Mouse (Mus musculus) C2C12 (cell line): Measurements from ENCODE around the gene Vamp4. TPM values are rescaled to one million over a fixed set of nuclear protein-coding genes. Genes with fewer than 3 reads are reported as not detected.

ENCODE experiments used
- H3K27me3 ChIP-seq: one replicate; pipeline ENCODE4 v1.6.1; 2011; ENCODE audit not compliant: control insufficient read depth, insufficient read depth, insufficient read length
- H3K36me3 ChIP-seq: one replicate; pipeline ENCODE4 v1.6.1; 2011; ENCODE audit not compliant: control insufficient read depth, insufficient read depth
- H3K4me3 ChIP-seq: one replicate; pipeline ENCODE4 v1.5.1; 2011; ENCODE audit warnings: mild to moderate bottlenecking, control low read depth; ENCODE audit not compliant: poor library complexity, insufficient read depth, severe bottlenecking
- H3K79me2 ChIP-seq: one replicate; pipeline ENCODE4 v1.6.1; 2011; ENCODE audit not compliant: control insufficient read depth, insufficient read depth
- H3K79me3 ChIP-seq: one replicate; pipeline ENCODE4 v1.6.1; 2011; ENCODE audit warnings: low read depth, control low read depth
- H3ac ChIP-seq: one replicate; pipeline ENCODE3; 2011; ENCODE audit warnings: low read depth; ENCODE audit not compliant: control insufficient read depth, insufficient read length
- CEBPB ChIP-seq: IDR thresholded peaks from one replicate; pipeline ENCODE4 v1.6.1; 2011; ENCODE audit warnings: low read depth, mild to moderate bottlenecking, control low read depth, moderate library complexity
- CTCF ChIP-seq: IDR thresholded peaks from one replicate; pipeline ENCODE4 v1.5.1; 2011; ENCODE audit not compliant: control insufficient read depth, insufficient read depth, insufficient read length
- FOSL1 ChIP-seq: IDR thresholded peaks from one replicate; pipeline ENCODE4 v1.8.0; 2011; ENCODE audit warnings: mild to moderate bottlenecking, low read length; ENCODE audit not compliant: poor library complexity, insufficient read depth, severe bottlenecking
- MAX ChIP-seq: IDR thresholded peaks from one replicate; pipeline ENCODE4 v1.6.1; 2011; ENCODE audit warnings: mild to moderate bottlenecking, control low read depth
- MYOD1 ChIP-seq: IDR thresholded peaks from one replicate; pipeline ENCODE4 v1.6.1; 2011; ENCODE audit warnings: low read depth; ENCODE audit not compliant: control insufficient read depth, insufficient read length
- MYOG ChIP-seq: IDR thresholded peaks from one replicate; pipeline ENCODE4 v1.6.1; 2011; ENCODE audit not compliant: control insufficient read depth, insufficient read length; ENCODE audit errors: extremely low read depth
- USF1 ChIP-seq: IDR thresholded peaks from one replicate; pipeline ENCODE4 v1.6.1; 2011; ENCODE audit warnings: low read depth, mild to moderate bottlenecking, control low read depth, moderate library complexity
- polyA plus RNA-seq: library from polyadenylated mRNA; unstranded; fragments of >200 nt; fragmentation: generic; extraction: Trizol; gene quantifications from one replicate; pipeline ENCODE4 v1.2.1, GENCODE M21; 2012; ENCODE audit warnings: missing spikeins

Gene Vamp4
- polyA plus RNA-seq, 1 experiment: 12.3 TPM

DNA sequence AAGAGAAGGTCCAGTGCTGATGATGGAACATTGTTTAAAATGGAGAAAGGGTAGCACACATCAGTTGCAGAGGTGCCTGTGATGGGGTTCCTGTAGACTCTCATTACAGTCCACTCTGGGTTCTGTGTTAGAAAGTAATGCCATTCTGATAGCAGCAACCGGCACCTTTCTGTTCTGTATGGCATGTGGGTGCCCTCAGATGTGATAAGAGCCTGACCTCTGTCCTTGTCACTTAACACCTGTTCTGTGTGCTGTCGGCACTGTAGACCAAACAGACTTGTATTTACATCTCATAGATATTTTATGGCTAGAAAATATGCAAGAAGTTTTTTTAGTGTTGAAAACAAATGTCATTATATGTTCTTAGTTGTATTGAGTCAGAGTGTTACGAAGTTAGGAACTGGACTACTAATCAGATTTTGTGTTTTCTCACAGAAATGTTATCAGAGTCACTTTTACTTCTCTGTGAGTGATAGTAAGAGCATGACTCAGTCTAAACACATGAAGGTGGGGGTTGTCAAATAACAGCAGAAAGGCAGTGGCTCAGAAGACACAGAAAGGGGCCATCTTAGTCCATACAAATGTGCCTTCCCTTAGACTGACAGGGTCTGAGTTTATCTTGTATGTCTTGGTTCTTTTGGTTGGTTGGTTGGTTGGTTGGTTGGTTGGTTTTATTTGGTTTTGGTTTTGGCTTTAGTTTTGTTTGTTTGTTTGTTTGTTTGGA is 27.2 kb downstream of the Vamp4 start:
- Histone ChIP-seq H3K36me3 (peaks cover 39% of the 10 kb centered on the region), H3K79me3 (no peaks in the 10 kb centered on the region)
- TF ChIP-seq MYOD1: no peak
- TF ChIP-seq FOSL1: no peak
- no peak for TF ChIP-seq CEBPB
- TF ChIP-seq MAX: no peak
- TF ChIP-seq MYOG: no peak
- no peak for TF ChIP-seq USF1
- no peak for TF ChIP-seq CTCF

GRCm38 (mm10) chr1:162599617-162600016 is 29.3 kb downstream of the Vamp4 start:
- H3K36me3 ChIP-seq: peaks cover 35% of the 10 kb centered on the region
- TF ChIP-seq MAX (no peak), USF1 (no peak), MYOG (no peak), CTCF (no peak), FOSL1 (no peak), MYOD1 (no peak), CEBPB (no peak)

More for the DNA sequence above, 27.2 kb downstream of the Vamp4 start:
- no peak overlapping the region for H3ac ChIP-seq
- no peaks in the 10 kb centered on the region for H3K27me3 ChIP-seq
- no peaks in the 10 kb centered on the region for H3K79me2 ChIP-seq
- H3K4me3 ChIP-seq: no peak overlapping the region

GRCm38 (mm10) chr1:162601288-162601687 is 31.0 kb downstream of the Vamp4 start:
- Histone ChIP-seq H3K27me3 (no peaks in the 10 kb centered on the region), H3ac (no peak overlapping the region), H3K4me3 (no peak overlapping the region), H3K79me3 (no peaks in the 10 kb centered on the region), H3K36me3 (peaks cover 25% of the 10 kb centered on the region), H3K79me2 (no peaks in the 10 kb centered on the region)
- no peak for TF ChIP-seq USF1
- no peak for TF ChIP-seq FOSL1
- no peak for TF ChIP-seq CTCF
- TF ChIP-seq MYOD1: no peak

More at GRCm38 (mm10) chr1:162599617-162600016, 29.3 kb downstream of the Vamp4 start:
- H3K79me2 ChIP-seq: no peaks in the 10 kb centered on the region
- H3K4me3 ChIP-seq: no peak overlapping the region
- H3ac ChIP-seq: no peak overlapping the region
- no peaks in the 10 kb centered on the region for H3K27me3 ChIP-seq
- H3K79me3 ChIP-seq: no peaks in the 10 kb centered on the region

GRCm38 (mm10) chr1:162608127-162608526 is 37.8 kb downstream of the Vamp4 start:
- TF ChIP-seq FOSL1 (no peak), CEBPB (no peak), USF1 (no peak), MYOD1 (no peak), MAX (no peak), MYOG (no peak), CTCF (no peak)
- no peak overlapping the region for H3ac ChIP-seq
- H3K27me3 ChIP-seq: no peaks in the 10 kb centered on the region
- H3K4me3 ChIP-seq: no peak overlapping the region
- H3K79me2 ChIP-seq: no peaks in the 10 kb centered on the region
- H3K79me3 ChIP-seq: no peaks in the 10 kb centered on the region
- no peaks in the 10 kb centered on the region for H3K36me3 ChIP-seq

DNA sequence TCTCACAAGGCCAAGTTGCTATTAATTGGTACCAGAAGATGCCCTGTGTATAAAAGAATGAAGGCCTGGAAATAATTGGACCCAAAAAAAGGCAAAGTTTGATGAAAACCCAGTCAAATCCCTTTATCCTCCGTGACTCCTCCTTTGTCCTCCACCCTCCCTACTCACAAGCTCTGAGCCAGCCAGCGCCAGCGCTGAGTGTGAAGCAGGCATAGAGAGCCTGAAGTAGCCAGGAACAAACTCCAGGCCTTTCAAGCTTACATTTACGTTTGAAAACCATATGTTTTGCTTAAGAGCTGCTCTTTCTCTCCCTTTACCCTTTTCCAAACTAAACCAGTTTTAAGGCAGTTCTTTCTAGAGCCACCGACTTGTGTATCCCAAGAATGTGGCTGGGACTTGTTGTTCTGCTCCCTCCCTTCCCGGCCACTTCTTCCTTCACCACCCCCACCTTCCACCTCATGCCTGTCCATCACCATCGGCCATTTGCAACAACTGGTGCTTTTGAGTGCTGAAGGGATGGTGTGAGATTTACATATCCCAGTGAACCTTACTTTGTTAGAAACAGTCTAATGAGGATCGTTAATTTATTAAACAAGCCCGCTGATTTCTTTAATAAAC is 39.4 kb downstream of the Vamp4 start:
- no peaks in the 10 kb centered on the region for H3K27me3 ChIP-seq
- no peaks in the 10 kb centered on the region for H3K79me3 ChIP-seq
- no peak overlapping the region for H3ac ChIP-seq
- H3K4me3 ChIP-seq: no peak overlapping the region
- H3K79me2 ChIP-seq: no peaks in the 10 kb centered on the region
- no peaks in the 10 kb centered on the region for H3K36me3 ChIP-seq
- TF ChIP-seq FOSL1: no peak
- no peak for TF ChIP-seq MYOD1
- no peak for TF ChIP-seq USF1
- TF ChIP-seq CTCF: no peak

DNA sequence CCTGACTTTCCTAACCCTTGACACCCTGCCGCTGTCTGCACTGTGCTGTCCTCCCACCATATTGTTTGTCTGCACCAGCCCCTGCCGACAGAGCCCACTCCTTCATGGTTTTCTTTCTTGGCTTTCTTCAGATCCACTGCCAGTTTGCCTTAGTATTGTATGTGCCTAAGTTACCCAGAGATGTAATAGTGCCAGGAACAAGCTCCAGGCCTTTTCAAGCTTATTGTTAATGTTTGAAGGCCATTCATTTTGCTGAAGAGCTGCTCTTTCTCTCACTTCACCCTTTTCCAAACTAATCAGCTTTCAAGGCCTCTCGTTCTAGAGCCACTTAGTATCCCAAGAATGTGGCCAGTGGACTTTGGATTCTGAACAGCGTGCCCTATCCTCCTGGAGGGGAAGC is 40.9 kb downstream of the Vamp4 start:
- H3K36me3 ChIP-seq: no peaks in the 10 kb centered on the region
- H3ac ChIP-seq: no peak overlapping the region
- no peaks in the 10 kb centered on the region for H3K79me2 ChIP-seq
- H3K27me3 ChIP-seq: no peaks in the 10 kb centered on the region
- H3K79me3 ChIP-seq: no peaks in the 10 kb centered on the region
- no peak overlapping the region for H3K4me3 ChIP-seq
- TF ChIP-seq MYOG (no peak), MAX (no peak), USF1 (no peak), CTCF (no peak), CEBPB (no peak), FOSL1 (no peak), MYOD1 (no peak)
